Mouse (Mus musculus) liver, embryonic 14.5 days (tissue): ENCODE results near the gene Coa3. TPM values are rescaled to one million over a fixed set of nuclear protein-coding genes. Genes with fewer than 3 reads are reported as not detected.

Experiments
- ATAC-seq: fragments of 200-750 bp; cut with Nextera tagmentation; 2 replicates; pipeline ENCODE4 v1.8.0; 2017; ENCODE audit warnings: moderate number of reproducible peaks, mild to moderate bottlenecking, moderate library complexity; ENCODE audit not compliant: insufficient read depth
- DNase-seq, 3 experiments: peaks; one replicate each; pipeline ENCODE4 v3.0.0-alpha.2; 2012 to 2013; ENCODE audit warnings: low read depth in 3 of 3, low spot score in 3 of 3
- H3K27ac ChIP-seq: fragments of 300-500 bp; sonication (generic); 2 replicates; pipeline ENCODE4 v1.5.1; 2014; ENCODE audit warnings: moderate library complexity, mild to moderate bottlenecking, control low read depth, inconsistent platforms
- H3K27me3 ChIP-seq: fragments of 300-500 bp; sonication (generic); 2 replicates; pipeline ENCODE4 v1.6.1; 2014; ENCODE audit warnings: mild to moderate bottlenecking, low read length, moderate library complexity; ENCODE audit not compliant: control insufficient read depth, insufficient read depth
- H3K36me3 ChIP-seq: fragments of 300-500 bp; sonication (generic); replicated peaks from 2 replicates; pipeline ENCODE4 v1.6.1; 2014; ENCODE audit warnings: low read depth; ENCODE audit not compliant: control insufficient read depth, insufficient read depth
- H3K4me1 ChIP-seq, 2 experiments: fragments of 200-500 bp in 1 of 2; fragments of 300-500 bp in 1 of 2; sonication (generic) in 1 of 2; replicated peaks; 2 replicates each; pipeline ENCODE4 v1.6.1; 2012 to 2014; ENCODE audit warnings: antibody characterized with exemption in 1 of 2, inconsistent platforms in 1 of 2, low read length in 1 of 2; ENCODE audit not compliant: control insufficient read depth in 2 of 2, insufficient read depth in 2 of 2
- H3K4me2 ChIP-seq: fragments of 300-500 bp; sonication (generic); 2 replicates; pipeline ENCODE4 v1.6.1; 2014; ENCODE audit warnings: low read depth, mild to moderate bottlenecking, control low read depth, moderate library complexity
- H3K4me3 ChIP-seq, 2 experiments: fragments of 200-500 bp in 1 of 2; fragments of 300-500 bp in 1 of 2; sonication (generic) in 1 of 2; 2 replicates each; pipeline ENCODE4 v1.5.1; 2012 to 2014; ENCODE audit warnings: low read depth in 2 of 2, low read length in 2 of 2, mild to moderate bottlenecking in 2 of 2, control low read depth in 1 of 2, inconsistent platforms in 1 of 2, moderate library complexity in 1 of 2; ENCODE audit not compliant: insufficient read depth in 1 of 2
- H3K9ac ChIP-seq: fragments of 300-500 bp; sonication (generic); replicated peaks from 2 replicates; pipeline ENCODE4 v1.6.1; 2014; ENCODE audit warnings: mild to moderate bottlenecking, control low read depth, moderate library complexity
- H3K9me3 ChIP-seq: fragments of 300-500 bp; sonication (generic); 2 replicates; pipeline ENCODE4 v1.6.1; 2016; ENCODE audit warnings: low read length, mixed read lengths; ENCODE audit not compliant: control insufficient read depth
- CTCF ChIP-seq: IDR thresholded peaks from 2 replicates; pipeline ENCODE4 v1.5.1; 2016; ENCODE audit warnings: antibody characterized with exemption, low read depth, control low read depth
- EP300 ChIP-seq: IDR thresholded peaks from 2 replicates; pipeline ENCODE4 v1.6.1; 2016; ENCODE audit warnings: antibody characterized with exemption, low read depth
- WGBS: fragments of 180-500 bp; shearing (Covaris S2); extraction: QIAGEN DNeasy Blood & Tissue Kit; methylation state at CpG from one replicate; pipeline ENCODE4 v1.1.7; 2014; ENCODE audit not compliant: insufficient replicate concordance; 5-methylcytosine and 5-hydroxymethylcytosine counted together
- polyA plus RNA-seq, 2 experiments: library from polyadenylated mRNA; depleted of rRNA in 1 of 2; stranded (reverse) in 1 of 2; unstranded in 1 of 2; fragments of >200 nt; fragmentation: Nextera tagmentation in 1 of 2; extraction: Ambion mirVana in 1 of 2; gene quantifications; 2 replicates each; pipeline versions ENCODE4 v1.2.1 to v1.2.3; 2012 to 2014

Coa3 gene
- polyA plus RNA-seq, 2 experiments, result 58.7 to 109 TPM

DNA sequence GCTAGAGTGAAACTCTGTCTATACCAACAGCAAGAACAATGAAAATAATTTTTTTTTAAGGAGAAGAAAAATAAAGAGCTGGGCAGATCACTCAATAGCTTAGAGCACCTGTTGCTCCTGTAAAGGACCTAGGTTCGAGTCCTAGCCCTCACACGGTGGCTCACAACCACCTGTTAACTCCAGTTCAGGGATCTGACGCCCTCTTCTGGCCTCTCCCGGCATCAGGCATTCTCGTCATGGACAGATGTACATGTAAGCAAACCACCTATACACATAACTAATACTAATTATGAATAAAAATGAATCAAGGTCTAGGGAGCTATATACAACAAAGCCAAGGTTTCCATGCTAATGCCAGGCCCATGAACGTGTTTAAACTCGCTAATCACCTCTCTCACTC is 22.0 kb upstream of the Coa3 start:
- DNase-seq, result peak in 2 of 3 experiments; percentile 25 to 45
- Histone ChIP-seq H3K9me3 (no peaks in the 10 kb centered on the region), H3K36me3 (peaks cover 39% of the 10 kb centered on the region), H3K27ac (no peak overlapping the region), H3K4me2 (peak overlapping the region; percentile 73), H3K9ac (peak overlapping the region; percentile 94), H3K4me3 (peak overlapping the region; percentile 72 to 90), H3K27me3 (no peaks in the 10 kb centered on the region), H3K4me1 (peaks cover 12 to 16% of the 10 kb centered on the region in 2 experiments)
- 56% methylated on average over 7 of the region's 7 CpGs for WGBS
- no peak for ATAC-seq
- TF ChIP-seq CTCF (peak; percentile 78), EP300 (no peak)

DNA sequence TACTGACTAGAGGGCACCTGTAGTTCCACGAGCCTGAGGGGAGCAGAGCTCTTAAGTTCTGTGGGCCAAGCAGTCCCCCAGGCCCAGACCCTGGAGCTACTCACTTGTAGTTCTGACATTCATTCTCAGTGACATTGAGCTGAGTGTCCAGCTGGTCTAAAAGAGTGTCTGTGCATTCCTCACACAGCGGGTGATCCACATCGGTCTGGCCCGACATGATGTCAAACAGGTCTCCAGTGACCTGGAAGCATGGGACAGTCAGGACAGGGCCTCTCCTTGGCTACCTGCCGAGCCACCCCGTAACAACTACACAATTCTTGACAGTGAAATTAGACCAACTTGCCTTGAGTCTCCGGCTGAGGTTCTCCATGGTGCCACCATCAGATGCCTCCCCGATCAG is 16.3 kb upstream of the Coa3 start:
- no peak for ATAC-seq
- Histone ChIP-seq H3K36me3 (peaks cover 88% of the 10 kb centered on the region), H3K4me1 (peaks cover under 1% of the 10 kb centered on the region in 2 experiments; a peak in 2 of 4 replicates)

DNA sequence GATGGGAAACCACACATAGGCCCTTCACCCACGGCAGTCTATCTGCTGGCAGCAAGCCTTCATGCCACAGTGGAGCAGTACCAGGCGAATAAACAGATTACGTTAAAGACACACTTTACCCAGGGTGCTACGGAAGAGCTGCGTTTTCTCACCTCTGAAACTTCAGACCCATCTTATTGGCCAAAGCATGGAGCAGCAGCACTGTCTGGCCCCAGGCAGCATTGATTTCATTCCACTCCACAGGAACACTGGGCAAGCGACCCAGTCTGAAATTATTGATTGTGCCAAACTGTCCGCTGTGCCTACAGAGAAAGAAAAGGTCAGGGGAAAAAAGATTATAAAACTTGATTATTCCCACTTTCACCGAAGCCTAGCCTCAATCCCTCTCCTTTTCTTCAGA is 12.3 kb upstream of the Coa3 start:
- no peak overlapping the region for H3K27ac ChIP-seq
- H3K36me3 ChIP-seq, result peaks cover 79% of the 10 kb centered on the region
- no peak for ATAC-seq

More for the DNA sequence above, 16.3 kb upstream of the Coa3 start:
- 96% methylated on average over 8 of the region's 8 CpGs for WGBS
- Histone ChIP-seq H3K4me3 (no peak overlapping the region), H3K27me3 (no peaks in the 10 kb centered on the region), H3K27ac (no peak overlapping the region), H3K9ac (no peak overlapping the region), H3K9me3 (no peaks in the 10 kb centered on the region), H3K4me2 (no peak overlapping the region)
- TF ChIP-seq EP300 (no peak), CTCF (no peak)
- no peak for DNase-seq

DNA sequence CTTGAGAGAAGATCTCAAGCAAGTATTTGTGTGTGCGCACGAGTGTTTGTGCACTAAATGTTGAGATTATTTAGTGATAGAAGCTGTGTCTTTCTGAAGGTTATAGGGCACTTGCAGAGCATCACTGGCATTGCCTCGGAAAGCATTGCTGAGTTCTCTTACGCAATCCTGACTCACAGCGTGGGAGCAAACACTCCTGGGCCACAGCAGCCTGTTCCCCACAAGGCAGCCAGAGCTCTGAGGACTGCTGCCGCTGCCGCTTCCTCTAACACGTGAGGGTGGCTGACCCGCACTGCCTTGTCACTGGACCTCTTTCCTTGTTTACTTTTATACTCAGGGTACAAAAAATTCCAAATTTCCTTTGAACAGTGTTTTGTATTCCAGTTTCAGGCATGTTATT is 8.4 kb upstream of the Coa3 start:
- Histone ChIP-seq H3K36me3 (peaks cover 46% of the 10 kb centered on the region), H3K4me2 (no peak overlapping the region), H3K4me1 (no peaks in the 10 kb centered on the region), H3K4me3 (no peak overlapping the region), H3K9me3 (no peaks in the 10 kb centered on the region), H3K9ac (no peak overlapping the region), H3K27ac (no peak overlapping the region), H3K27me3 (no peaks in the 10 kb centered on the region)
- DNase-seq, result peak in 1 of 3 experiments; percentile 25
- TF ChIP-seq CTCF (no peak), EP300 (no peak)
- WGBS, result 69% methylated on average over 9 of the region's 9 CpGs
- no peak for ATAC-seq

More for the DNA sequence above, 12.3 kb upstream of the Coa3 start:
- 83% methylated on average over 8 of the region's 8 CpGs for WGBS
- TF ChIP-seq EP300, result no peak
- no peak for TF ChIP-seq CTCF
- no peak overlapping the region for H3K9ac ChIP-seq
- no peak overlapping the region for H3K4me2 ChIP-seq
- H3K9me3 ChIP-seq, result no peaks in the 10 kb centered on the region
- no peaks in the 10 kb centered on the region for H3K4me1 ChIP-seq
- H3K4me3 ChIP-seq, result no peak overlapping the region
- DNase-seq, result no peak
- no peaks in the 10 kb centered on the region for H3K27me3 ChIP-seq

DNA sequence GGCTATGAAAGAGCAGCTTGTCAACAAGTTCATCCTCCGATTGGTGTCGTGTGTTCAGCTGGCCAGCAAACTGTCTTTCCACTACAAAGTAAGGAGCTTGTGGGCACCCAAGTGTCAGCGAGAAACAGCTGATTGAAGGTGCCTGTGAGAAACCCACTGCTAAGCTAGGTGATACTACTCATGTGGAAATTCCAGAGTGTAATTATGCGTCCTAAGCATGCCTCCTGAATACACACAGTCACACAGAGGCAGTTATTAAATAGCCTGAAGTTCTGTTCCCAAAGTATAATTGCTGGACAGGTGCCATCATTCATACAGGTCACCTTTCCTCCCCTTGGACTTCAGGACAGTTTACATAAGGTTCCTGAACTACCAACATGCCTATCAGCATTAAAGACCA is 4.9 kb upstream of the Coa3 start:
- H3K4me1 ChIP-seq, result peaks cover 0 to 6% of the 10 kb centered on the region in 2 experiments; a peak in 2 of 4 replicates
- ATAC-seq (no peak), DNase-seq (no peak)
- H3K9me3 ChIP-seq, result no peaks in the 10 kb centered on the region
- H3K27ac ChIP-seq, result no peak overlapping the region
- 69% methylated on average over 4 of the region's 4 CpGs for WGBS
- no peak overlapping the region for H3K9ac ChIP-seq
- H3K4me3 ChIP-seq, result no peak overlapping the region
- TF ChIP-seq CTCF (no peak), EP300 (no peak)
- H3K27me3 ChIP-seq, result no peaks in the 10 kb centered on the region; the same call in 1 of the 2 replicates
- H3K4me2 ChIP-seq, result no peak overlapping the region
- H3K36me3 ChIP-seq, result peaks cover 11% of the 10 kb centered on the region
